Mouse (Mus musculus): ENCODE measurements around the gene Acsf3. TPM values are rescaled to one million over a fixed set of nuclear protein-coding genes. Genes with fewer than 3 reads are reported as not detected.

The Acsf3 gene
- total RNA-seq (2014; rRNA removed) (22.1 and 22.7 TPM in 2 replicates), polyA plus RNA-seq (2015; fragmentation: Nextera tagmentation; extraction: Ambion mirVana) (18.8 and 18.9 TPM in 2 replicates)

DNA sequence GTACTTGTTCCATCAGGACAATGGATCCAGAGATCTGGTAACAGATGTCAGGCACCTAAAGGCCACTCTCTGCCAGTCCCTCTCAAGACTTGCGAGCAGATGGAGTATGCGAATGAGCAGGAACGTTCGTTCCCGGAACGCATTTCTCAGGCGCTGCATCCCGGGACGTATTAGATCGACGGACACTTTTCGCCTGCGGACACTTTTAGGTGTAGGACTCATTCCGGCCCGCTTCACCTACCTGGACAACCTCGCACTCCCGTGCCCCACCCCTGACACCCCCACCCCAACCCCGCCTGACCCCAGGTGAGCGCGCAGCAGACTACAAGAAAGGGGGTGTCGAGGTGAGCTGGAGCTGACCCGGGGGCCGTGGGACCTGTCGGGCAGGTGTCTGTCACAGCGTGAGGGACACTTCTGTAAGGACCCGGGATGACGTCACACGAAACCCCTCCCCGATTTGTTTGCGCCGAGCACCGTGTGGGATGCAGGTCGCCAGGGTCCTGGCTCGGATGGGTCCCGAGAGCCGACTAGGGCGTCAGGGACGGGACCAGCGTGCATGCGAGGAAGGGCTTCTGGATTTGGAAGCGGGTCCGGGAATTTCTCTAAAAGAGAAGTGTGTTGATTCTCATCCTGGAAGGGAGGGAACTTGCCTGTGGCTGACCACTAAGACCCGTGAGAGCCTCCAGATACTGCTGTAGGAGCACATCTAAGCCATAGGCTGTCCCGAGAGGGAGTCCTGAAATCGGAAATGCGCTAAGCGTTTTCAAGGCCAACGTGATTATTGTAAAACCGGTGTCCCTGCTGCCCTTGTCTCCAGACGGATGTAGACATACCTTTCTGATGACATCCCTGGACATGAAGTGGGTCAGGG is at the start of gene Acsf3:
TSS of gene Acsf3 (plus strand) at position 202 of the 871 bp plus-strand sequence.
- 1% methylated on average over 50 of the region's 50 CpGs for WGBS
- Histone ChIP-seq H3K4me1 (ENCODE audit: insufficient read depth, low read length) (no peaks in the 10 kb centered on the region), H3K9me3 (ENCODE audit: low read length) (no peaks in the 10 kb centered on the region), H3K36me3 (ENCODE audit: insufficient read depth, low read length) (peaks cover 10% of the 10 kb centered on the region), H3K4me2 (ENCODE audit: low read depth, low read length, poor library complexity, severe bottlenecking) (peak within 1 kb of the TSS; percentile 72), H3K27ac (ENCODE audit: low read depth, low read length) (no peak within 1 kb of the TSS), H3K27me3 (ENCODE audit: insufficient read depth, low read length) (no peaks in the 10 kb centered on the region), H3K4me3 (ENCODE audit: low read depth, low read length) (peak within 1 kb of the TSS; percentile 76), H3K9ac (replicated peaks; ENCODE audit: low read length, poor library complexity, severe bottlenecking) (peak within 1 kb of the TSS; percentile 88)
- ATAC-seq (ENCODE audit: low FRiP score) (peak; percentile 69), DNase-seq (ENCODE audit: low spot score) (peak; percentile 76)
- TF ChIP-seq CTCF (IDR thresholded peaks at IDR 0.05), result no peak

DNA sequence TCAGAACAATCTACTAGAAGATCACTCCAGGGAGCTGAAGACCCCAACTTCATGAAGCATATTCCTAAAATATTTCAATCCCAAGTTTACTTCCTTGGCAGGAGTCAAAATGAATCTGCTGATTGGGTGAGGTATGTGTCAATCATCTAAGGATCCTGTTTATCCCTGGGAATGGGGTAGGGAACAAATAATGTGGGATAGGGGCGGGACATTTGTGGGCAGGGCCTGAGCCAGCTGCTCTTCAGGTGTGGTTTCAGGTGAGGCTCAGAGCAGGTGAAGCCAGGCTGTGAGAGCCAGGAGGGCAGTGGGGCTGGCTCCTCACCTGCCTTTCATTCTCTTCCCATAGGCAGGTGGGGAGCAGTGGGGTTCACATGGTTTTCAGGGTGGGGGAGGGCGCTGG is 48.5 kb upstream of the Acsf3 start:
- no peak overlapping the region for H3K4me3 ChIP-seq (ENCODE audit: low read depth, low read length)
- no peak overlapping the region for H3K27ac ChIP-seq (ENCODE audit: low read depth, low read length)
- no peaks in the 10 kb centered on the region for H3K9me3 ChIP-seq (ENCODE audit: low read length)
- no peaks in the 10 kb centered on the region for H3K4me1 ChIP-seq (ENCODE audit: insufficient read depth, low read length)
- DNase-seq (ENCODE audit: low spot score) (no peak), ATAC-seq (ENCODE audit: low FRiP score) (no peak)
- no peak overlapping the region for H3K4me2 ChIP-seq (ENCODE audit: low read depth, low read length, poor library complexity, severe bottlenecking)
- 55% methylated on average over 2 of the region's 2 CpGs for WGBS
- no peaks in the 10 kb centered on the region for H3K27me3 ChIP-seq (ENCODE audit: insufficient read depth, low read length)
- no peaks in the 10 kb centered on the region for H3K36me3 ChIP-seq (ENCODE audit: insufficient read depth, low read length)
- no peak overlapping the region for H3K9ac ChIP-seq (replicated peaks; ENCODE audit: low read length, poor library complexity, severe bottlenecking)
- no peak for TF ChIP-seq CTCF (IDR thresholded peaks at IDR 0.05)

DNA sequence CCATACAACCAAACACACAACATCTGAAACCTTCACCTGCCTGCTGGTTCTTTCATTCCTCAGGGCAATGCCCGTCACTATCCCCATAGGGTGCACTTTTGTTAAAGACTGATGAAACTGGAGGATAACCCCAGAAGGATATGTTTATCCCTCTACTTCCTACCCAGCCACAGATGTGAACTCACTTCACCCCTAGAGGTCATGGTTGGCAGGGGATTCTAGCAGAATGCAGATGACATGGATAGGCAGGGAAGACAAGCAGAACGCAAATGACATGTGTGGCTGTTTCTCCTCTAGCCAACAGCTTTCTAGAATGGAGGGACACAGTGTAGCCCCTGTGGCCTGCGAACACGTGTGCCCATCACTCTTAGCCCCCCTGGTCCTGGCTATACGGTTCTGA is 47.9 kb upstream of the Acsf3 start:
- WGBS, result 66% methylated on average over 5 of the region's 5 CpGs
- ATAC-seq (ENCODE audit: low FRiP score), result no peak

DNA sequence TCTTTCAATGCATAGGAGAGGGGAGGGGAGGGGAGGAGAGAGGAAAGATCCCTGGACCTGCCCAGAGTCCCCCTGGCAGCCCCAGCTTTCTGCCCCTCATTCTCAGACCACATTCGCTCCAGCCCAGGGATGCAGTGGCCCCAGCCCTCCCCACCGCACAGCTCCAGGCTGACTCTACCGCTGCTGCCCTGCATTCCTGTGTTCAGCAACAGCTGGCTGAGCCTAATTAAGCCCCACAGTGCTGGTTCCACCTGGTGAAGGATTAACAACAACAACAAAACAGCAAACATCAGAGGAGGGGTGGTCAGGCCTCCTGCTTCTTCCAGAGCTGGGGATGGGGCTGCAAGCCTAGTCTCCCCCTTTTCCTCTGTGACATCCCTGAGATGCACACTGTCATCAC is 46.7 kb upstream of the Acsf3 start:
- WGBS, result 6% methylated on average over 3 of the region's 3 CpGs
- Histone ChIP-seq H3K27ac (ENCODE audit: low read depth, low read length) (no peak overlapping the region), H3K4me1 (ENCODE audit: insufficient read depth, low read length) (no peaks in the 10 kb centered on the region), H3K9ac (replicated peaks; ENCODE audit: low read length, poor library complexity, severe bottlenecking) (no peak overlapping the region), H3K4me3 (ENCODE audit: low read depth, low read length) (no peak overlapping the region), H3K9me3 (ENCODE audit: low read length) (no peaks in the 10 kb centered on the region), H3K4me2 (ENCODE audit: low read depth, low read length, poor library complexity, severe bottlenecking) (no peak overlapping the region), H3K27me3 (ENCODE audit: insufficient read depth, low read length) (no peaks in the 10 kb centered on the region), H3K36me3 (ENCODE audit: insufficient read depth, low read length) (no peaks in the 10 kb centered on the region)
- DNase-seq (ENCODE audit: low spot score) (no peak), ATAC-seq (ENCODE audit: low FRiP score) (no peak)
- no peak for TF ChIP-seq CTCF (IDR thresholded peaks at IDR 0.05)

More for the DNA sequence above, 47.9 kb upstream of the Acsf3 start:
- DNase-seq (ENCODE audit: low spot score), result no peak
- 0 out of 2 replicates have a peak, but pooled peaks have one; percentile 4 for TF ChIP-seq CTCF (IDR thresholded peaks at IDR 0.05)
- no peak overlapping the region for H3K9ac ChIP-seq (replicated peaks; ENCODE audit: low read length, poor library complexity, severe bottlenecking)
- H3K36me3 ChIP-seq (ENCODE audit: insufficient read depth, low read length), result no peaks in the 10 kb centered on the region
- no peak overlapping the region for H3K4me2 ChIP-seq (ENCODE audit: low read depth, low read length, poor library complexity, severe bottlenecking)
- no peak overlapping the region for H3K27ac ChIP-seq (ENCODE audit: low read depth, low read length)
- H3K4me3 ChIP-seq (ENCODE audit: low read depth, low read length), result no peak overlapping the region
- no peaks in the 10 kb centered on the region for H3K27me3 ChIP-seq (ENCODE audit: insufficient read depth, low read length)
- H3K4me1 ChIP-seq (ENCODE audit: insufficient read depth, low read length), result no peaks in the 10 kb centered on the region
- H3K9me3 ChIP-seq (ENCODE audit: low read length), result no peaks in the 10 kb centered on the region

DNA sequence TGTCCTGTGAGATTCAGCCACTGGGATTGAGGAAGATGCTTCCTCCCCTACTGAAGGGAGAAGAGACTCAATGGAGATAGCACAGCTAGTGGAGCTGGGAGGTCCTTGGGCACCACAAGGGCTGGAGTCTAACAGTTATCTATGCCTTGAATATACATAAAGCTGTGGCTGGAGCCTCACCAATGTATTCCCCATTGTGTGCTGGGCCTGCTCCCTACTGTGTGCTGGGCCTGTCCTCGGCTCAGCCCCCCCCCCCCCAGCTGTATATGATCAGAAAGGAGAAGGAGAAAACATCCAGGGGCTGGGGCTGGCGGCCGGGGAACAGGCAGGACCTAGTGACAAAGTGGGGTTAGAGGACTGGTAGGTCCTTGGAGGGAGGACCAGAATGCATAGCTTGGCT is 40.2 kb upstream of the Acsf3 start:
- peaks cover 17% of the 10 kb centered on the region for H3K4me1 ChIP-seq (ENCODE audit: insufficient read depth, low read length)
- no peak overlapping the region for H3K9ac ChIP-seq (replicated peaks; ENCODE audit: low read length, poor library complexity, severe bottlenecking)
- no peaks in the 10 kb centered on the region for H3K27me3 ChIP-seq (ENCODE audit: insufficient read depth, low read length)
- no peak for DNase-seq (ENCODE audit: low spot score)
- no peak for ATAC-seq (ENCODE audit: low FRiP score)
- no peak overlapping the region for H3K4me3 ChIP-seq (ENCODE audit: low read depth, low read length)
- 44% methylated on average over 3 of the region's 3 CpGs for WGBS
- no peaks in the 10 kb centered on the region for H3K9me3 ChIP-seq (ENCODE audit: low read length)
- no peak overlapping the region for H3K4me2 ChIP-seq (ENCODE audit: low read depth, low read length, poor library complexity, severe bottlenecking)
- H3K27ac ChIP-seq (ENCODE audit: low read depth, low read length), result no peak overlapping the region
- H3K36me3 ChIP-seq (ENCODE audit: insufficient read depth, low read length), result no peaks in the 10 kb centered on the region
- no peak for TF ChIP-seq CTCF (IDR thresholded peaks at IDR 0.05)
